Mouse (Mus musculus) kidney, adult 2 months (tissue): ENCODE data around the gene Bcar3. TPM values are rescaled to one million over a fixed set of nuclear protein-coding genes. Genes with fewer than 3 reads are reported as not detected.

Experiments
- DNase-seq: peaks from one replicate; pipeline ENCODE4 v3.0.0; 2021
- H3K27ac ChIP-seq: fragments of 200-500 bp; 2 replicates; pipeline ENCODE4 v1.5.1; 2012; ENCODE audit warnings: low read depth, low read length, control low read depth, inconsistent platforms; ENCODE audit not compliant: insufficient read depth
- H3K27me3 ChIP-seq: fragments of 200-500 bp; replicated peaks from 2 replicates; pipeline ENCODE4 v1.6.1; 2012; ENCODE audit warnings: mild to moderate bottlenecking, moderate library complexity, low read length, inconsistent platforms; ENCODE audit not compliant: control insufficient read depth, insufficient read depth
- H3K36me3 ChIP-seq: fragments of 200-500 bp; 2 replicates; pipeline ENCODE4 v1.6.1; 2012; ENCODE audit warnings: mild to moderate bottlenecking, moderate library complexity, low read length, inconsistent platforms; ENCODE audit not compliant: control insufficient read depth, insufficient read depth
- H3K4me1 ChIP-seq: fragments of 200-500 bp; 2 replicates; pipeline ENCODE4 v1.6.1; 2011; ENCODE audit warnings: low read length; ENCODE audit not compliant: control insufficient read depth, insufficient read depth
- H3K4me3 ChIP-seq: fragments of 200-500 bp; 2 replicates; pipeline ENCODE4 v1.5.1; 2011; ENCODE audit warnings: mild to moderate bottlenecking, low read depth, low read length, control low read depth; ENCODE audit not compliant: insufficient read depth
- CTCF ChIP-seq: fragments of 200-500 bp; conservative IDR thresholded peaks from 2 replicates; pipeline ENCODE4 v1.5.1; 2011; ENCODE audit warnings: low read depth, mild to moderate bottlenecking, control low read depth, low read length, moderate library complexity, mixed read lengths; ENCODE audit not compliant: insufficient read depth, insufficient read length
- POLR2A ChIP-seq: fragments of 200-500 bp; IDR thresholded peaks from one replicate; pipeline ENCODE4 v1.6.1; 2011; ENCODE audit warnings: low read depth, low read length, control low read depth
- WGBS: fragments of 180-500 bp; shearing (Covaris S2); methylation state at CpG from one replicate; pipeline ENCODE4 v1.1.7; 2018; 5-methylcytosine and 5-hydroxymethylcytosine counted together
- polyA plus RNA-seq: library from polyadenylated mRNA; depleted of rRNA; stranded (reverse); fragments of >200 nt; gene quantifications from 2 replicates; pipeline ENCODE4 v1.2.3, GENCODE M21; 2012

The Bcar3 gene
- polyA plus RNA-seq, 1 experiment = 41.3 TPM

DNA sequence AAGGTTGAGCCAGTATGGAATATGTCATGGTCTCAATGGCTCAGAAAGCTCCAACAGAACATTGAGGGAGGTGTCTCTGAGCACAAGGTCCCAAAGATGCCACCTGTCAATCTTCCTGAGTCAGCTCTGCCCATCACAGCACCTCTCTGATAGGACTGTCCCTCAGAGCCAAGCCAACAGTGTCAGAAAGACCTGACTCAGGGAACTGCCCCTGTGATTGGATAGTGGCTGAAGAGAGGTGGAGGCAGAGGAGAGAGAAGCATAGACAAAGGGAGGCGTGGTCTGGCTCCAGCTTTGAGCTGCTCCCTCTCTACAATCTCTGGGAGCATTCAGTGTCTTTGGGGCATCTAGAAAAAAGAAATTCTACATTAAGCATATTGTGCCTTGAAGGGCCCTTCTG, 163.8 kb downstream of the Bcar3 start:
- TF ChIP-seq CTCF (no peak), POLR2A (no peak)
- DNase-seq = no peak
- Histone ChIP-seq H3K36me3 (no peaks in the 10 kb centered on the region), H3K4me1 (peaks cover 7% of the 10 kb centered on the region; the same call in 1 of the 2 replicates), H3K4me3 (no peak overlapping the region), H3K27me3 (no peaks in the 10 kb centered on the region), H3K27ac (no peak overlapping the region)
- WGBS = 87% methylated on average over 1 of the region's 1 CpGs

DNA sequence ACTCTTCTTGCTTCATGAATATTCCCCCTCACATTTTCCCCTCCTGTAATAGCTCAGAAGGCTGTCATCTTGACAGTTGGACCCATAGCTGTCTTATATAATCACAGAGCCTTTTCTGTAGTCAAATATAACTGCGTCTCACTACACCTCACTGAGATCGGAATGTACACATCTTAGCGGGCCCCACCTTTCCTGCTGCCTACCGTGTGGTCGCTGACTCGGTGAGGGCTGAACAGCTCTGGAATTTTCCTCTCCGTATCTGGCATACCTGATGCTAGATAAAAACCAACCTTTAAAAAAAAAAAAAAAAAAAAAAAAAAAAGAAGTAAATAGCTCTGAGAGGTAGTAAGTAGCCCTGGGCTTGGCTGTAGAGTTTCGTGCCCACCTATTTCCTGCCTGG, 164.8 kb downstream of the Bcar3 start:
- H3K36me3 ChIP-seq = no peaks in the 10 kb centered on the region
- TF ChIP-seq POLR2A = no peak
- no peak for TF ChIP-seq CTCF
- 0 out of 2 replicates have a peak overlapping the region, but pooled peaks have one; percentile 54 for H3K27ac ChIP-seq
- peak; percentile 25 for DNase-seq
- 48% methylated on average over 8 of the region's 8 CpGs for WGBS
- no peak overlapping the region for H3K4me3 ChIP-seq
- H3K4me1 ChIP-seq = peaks cover 13% of the 10 kb centered on the region; the same call in 1 of the 2 replicates
- no peaks in the 10 kb centered on the region for H3K27me3 ChIP-seq

DNA sequence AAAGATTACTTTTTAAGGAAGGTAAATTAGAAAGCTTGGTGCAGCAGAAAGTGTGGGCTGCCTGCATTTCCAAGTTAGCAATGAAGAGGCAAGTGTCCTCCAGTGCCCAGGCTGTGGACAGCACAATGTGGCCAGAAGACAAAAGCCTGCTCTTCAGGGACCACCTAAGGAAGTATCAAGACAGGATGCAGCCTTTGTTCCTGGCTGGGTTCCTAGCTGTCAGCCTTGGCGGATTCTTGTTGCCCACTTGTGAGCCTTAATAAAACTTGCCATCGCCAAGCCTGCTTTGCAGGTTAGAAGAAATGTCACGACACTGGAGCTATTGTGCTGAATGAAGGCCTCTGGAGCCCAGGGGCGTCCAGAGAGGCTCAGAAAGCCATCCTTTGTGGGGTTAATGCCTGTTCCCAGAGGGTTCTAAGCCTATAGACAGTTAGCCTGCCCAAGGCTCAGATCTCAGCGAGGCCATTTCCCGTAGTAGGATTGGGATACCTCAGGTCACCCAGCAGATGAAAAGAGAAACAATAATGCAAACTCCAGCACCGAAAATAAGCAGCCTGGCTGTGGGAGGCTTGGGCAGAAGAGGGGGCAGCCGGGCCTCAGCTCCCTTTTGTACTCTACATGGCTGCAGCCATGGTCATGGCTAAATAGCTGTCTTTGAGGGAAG, 167.0 kb downstream of the Bcar3 start:
- no peak for DNase-seq
- WGBS = 63% methylated on average over 8 of the region's 8 CpGs
- H3K27me3 ChIP-seq = no peaks in the 10 kb centered on the region
- H3K4me3 ChIP-seq = no peak overlapping the region
- no peak overlapping the region for H3K27ac ChIP-seq
- H3K36me3 ChIP-seq = no peaks in the 10 kb centered on the region
- TF ChIP-seq POLR2A (no peak), CTCF (no peak)
- peaks cover 13% of the 10 kb centered on the region; the same call in 1 of the 2 replicates for H3K4me1 ChIP-seq

DNA sequence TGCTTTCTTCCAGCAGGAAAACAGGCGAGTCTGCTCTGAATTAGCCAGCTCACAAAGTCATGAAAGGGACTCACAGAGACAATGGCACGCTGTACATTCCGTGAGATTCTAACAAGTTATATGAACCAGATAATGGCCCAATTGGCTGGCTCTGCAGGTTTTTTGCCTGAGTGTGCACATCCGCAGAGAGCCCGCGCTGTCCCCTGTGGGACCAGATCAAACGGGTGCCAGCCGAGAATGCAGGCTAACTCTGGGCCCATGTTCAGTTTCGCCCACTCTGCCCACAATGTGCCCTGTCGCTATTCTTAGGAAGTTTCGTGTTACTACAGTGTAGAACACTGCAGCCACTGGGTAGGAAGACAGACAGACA, 167.6 kb downstream of the Bcar3 start:
- Histone ChIP-seq H3K27ac (no peak overlapping the region), H3K36me3 (no peaks in the 10 kb centered on the region), H3K27me3 (no peaks in the 10 kb centered on the region), H3K4me3 (no peak overlapping the region), H3K4me1 (peaks cover 13% of the 10 kb centered on the region; the same call in 1 of the 2 replicates)
- WGBS = 79% methylated on average over 11 of the region's 11 CpGs
- DNase-seq = no peak
- no peak for TF ChIP-seq CTCF
- no peak for TF ChIP-seq POLR2A

DNA sequence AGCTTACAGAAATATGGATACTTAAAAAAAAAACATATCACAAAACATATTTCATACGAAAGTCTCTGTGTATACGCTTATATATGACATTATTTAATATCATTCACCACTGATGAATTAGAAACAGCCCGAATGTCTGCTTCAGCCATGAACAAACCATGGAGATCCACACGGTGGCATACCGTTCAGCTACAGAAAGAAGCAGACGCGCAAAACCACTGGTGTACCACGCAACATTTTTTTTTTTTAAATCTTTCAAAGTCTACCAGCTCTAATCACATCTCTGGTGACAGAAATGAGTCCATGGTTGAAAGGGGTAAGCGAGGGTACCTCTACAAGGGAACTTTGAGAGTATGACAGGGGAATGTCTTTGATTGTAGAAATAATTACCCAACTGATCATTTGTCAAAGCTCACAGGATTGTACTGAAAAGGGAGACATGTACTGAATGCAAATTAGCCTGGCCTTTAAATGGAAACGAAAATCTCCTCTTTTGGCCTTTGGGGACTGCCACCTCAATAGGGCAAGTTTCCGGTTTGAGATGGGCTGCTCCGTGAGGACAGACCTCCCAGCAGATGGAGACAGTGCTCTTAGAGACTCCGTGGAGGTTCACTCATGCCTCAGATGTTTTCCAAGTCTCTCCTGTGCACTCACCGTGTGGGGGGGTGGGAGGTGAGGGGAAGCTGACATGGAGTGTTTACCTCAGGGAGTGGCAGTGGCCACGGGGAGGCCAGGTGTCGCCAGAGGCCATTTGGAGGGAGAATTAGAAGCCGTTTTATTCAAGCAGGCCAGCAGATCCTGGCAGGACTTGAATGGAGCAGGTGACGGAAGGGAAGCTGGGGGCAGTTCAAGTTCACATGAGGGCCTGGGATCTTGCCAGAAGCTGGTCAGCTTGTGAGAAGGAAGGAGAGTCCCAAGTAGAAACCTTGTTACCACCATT, 168.3 kb downstream of the Bcar3 start:
- Histone ChIP-seq H3K36me3 (no peaks in the 10 kb centered on the region), H3K27me3 (no peaks in the 10 kb centered on the region), H3K4me1 (peaks cover 13% of the 10 kb centered on the region; the same call in 1 of the 2 replicates), H3K27ac (no peak overlapping the region), H3K4me3 (no peak overlapping the region)
- WGBS = 53% methylated on average over 18 of the region's 18 CpGs
- no peak for TF ChIP-seq CTCF
- no peak for TF ChIP-seq POLR2A
- DNase-seq = peak; percentile 86

DNA sequence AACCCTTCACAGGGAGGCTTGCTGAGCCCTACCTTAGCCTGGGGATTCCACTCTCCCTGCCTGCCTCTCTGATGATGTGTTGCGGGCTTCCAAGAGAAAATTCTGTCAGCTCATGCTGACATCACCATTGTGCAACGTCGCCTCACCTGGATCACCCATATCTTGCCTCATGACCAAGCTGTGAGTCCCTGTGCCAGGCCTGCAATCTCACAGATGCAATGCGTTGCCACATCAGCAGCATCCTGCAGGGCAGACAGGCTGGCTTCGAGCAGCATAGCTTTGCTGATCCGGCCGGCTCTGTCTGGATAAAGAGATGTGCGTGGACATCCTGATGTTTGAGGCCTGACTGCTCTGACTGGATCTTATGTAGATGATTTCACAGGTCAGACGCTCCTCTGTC, 169.2 kb downstream of the Bcar3 start:
- WGBS = 85% methylated on average over 9 of the region's 9 CpGs
- Histone ChIP-seq H3K36me3 (no peaks in the 10 kb centered on the region), H3K27me3 (no peaks in the 10 kb centered on the region), H3K4me1 (peaks cover 12% of the 10 kb centered on the region; the same call in 1 of the 2 replicates), H3K4me3 (no peak overlapping the region), H3K27ac (no peak overlapping the region)
- DNase-seq = no peak
- no peak for TF ChIP-seq POLR2A
- TF ChIP-seq CTCF = no peak

DNA sequence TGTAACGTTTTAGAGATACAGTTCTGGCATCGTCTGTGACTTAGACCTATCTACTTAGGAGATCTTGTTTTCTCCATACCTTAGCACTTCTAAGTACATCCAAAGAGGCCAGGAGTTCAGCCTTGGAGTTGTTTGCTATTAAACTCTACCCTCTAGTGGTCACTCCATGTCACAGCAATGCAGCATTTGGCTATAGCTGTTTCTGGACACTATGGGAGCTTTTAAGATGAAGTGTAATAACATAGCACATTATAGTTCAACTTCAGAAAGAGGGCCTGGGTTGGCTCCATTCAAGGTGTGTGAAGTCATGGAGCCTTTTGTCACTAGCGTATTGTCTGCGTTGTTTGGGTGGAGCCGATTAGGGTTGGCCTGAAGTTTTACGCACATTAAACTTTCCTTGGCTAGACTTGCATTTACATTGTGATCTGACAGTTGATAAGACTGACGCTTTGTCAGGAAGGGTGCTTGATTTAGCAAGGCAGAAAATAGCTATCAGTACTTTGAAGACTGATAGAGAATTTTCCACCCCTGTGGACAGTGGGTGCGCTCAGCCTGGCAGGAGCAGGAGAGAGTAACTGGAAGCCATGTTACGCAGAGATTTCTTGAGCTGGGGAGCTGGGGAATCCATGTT, 172.3 kb downstream of the Bcar3 start:
- 52% methylated on average over 9 of the region's 9 CpGs for WGBS

More for the DNA sequence above, 172.3 kb downstream of the Bcar3 start:
- Histone ChIP-seq H3K27me3 (no peaks in the 10 kb centered on the region), H3K4me3 (no peak overlapping the region), H3K36me3 (no peaks in the 10 kb centered on the region), H3K4me1 (peaks cover 9% of the 10 kb centered on the region; the same call in 1 of the 2 replicates), H3K27ac (no peak overlapping the region)
- TF ChIP-seq POLR2A = no peak
- peak; percentile 32; the same call in 1 of the 2 replicates for TF ChIP-seq CTCF
- DNase-seq = peak; percentile 68
